Mouse (Mus musculus): ENCODE measurements at regions not wholly inside any gene's neighbourhood (a gene's known extent, or its start where the extent isn't known, plus 50 kb on each side); places are given as distances from the start of the nearest gene placed in this dataset.
"Not testable (repeated sequence)": the region's sequence is repeated elsewhere in the genome, so short reads cannot be mapped to it uniquely, and the experiment has no call there.

DNA sequence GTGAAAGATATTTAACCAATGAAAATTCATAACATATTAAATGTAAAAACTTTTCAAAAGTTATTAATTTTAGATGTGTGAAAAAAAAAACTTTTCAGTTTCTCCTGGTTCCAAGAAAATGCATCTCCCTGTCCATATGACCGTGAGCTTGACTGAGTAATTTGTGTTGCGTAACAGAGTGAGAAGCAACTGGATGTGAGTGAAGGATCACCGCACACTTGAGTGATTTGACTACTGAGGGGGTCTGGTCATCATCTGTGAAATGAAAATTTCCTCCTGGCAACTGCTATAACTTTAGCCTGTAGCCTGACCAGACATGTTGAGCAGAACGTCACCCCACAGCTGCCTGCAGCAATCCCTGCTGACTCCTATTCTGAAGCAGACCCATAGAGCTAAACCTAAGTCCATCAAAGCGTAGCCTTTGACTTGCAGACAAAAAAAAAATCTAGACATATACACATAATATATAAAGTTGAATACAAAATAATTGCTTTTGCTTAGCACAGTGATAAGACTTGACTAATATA is 461.2 kb downstream of the Brinp3 start:
- DNase-seq, result no peak

DNA sequence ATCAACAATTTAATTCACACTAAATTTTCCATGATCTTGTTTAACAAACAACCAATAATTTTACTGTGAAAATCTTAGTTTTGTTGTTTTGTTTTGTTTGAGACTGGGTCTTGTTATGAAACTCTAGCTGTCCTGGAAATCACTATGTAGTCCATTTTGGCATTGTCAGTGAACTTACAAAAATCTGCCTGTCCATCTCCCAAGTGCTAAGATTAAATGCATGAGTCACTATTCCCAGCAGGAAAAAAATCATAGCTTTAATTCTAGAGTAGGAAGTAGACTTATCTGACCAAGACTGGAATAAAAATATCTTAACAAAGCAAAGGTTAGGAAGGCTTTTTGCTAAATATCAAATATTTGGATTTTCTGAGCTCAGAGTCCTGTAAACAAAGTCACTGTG is 461.8 kb downstream of the Brinp3 start:
- DNase-seq, result no peak

DNA sequence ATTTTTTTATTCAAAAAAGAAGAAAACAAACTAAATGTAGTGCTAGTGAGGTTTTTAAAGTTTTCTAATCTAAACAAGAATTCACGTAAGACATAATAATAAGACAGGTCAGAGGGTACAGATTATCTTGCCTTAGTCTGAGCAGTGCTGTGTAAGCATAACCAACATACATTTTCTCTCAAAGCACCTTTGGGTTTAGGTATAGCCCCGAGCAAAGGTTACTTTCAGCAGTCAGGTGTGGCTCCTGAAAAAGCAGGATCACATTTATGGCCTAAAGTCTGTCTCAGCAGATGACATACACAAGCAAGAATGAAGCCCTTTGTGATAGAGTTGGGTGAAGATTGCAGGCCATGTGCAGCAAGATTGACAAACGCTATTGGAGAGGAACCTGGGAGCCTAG is 465.9 kb downstream of the Brinp3 start:
- no peak for DNase-seq

DNA sequence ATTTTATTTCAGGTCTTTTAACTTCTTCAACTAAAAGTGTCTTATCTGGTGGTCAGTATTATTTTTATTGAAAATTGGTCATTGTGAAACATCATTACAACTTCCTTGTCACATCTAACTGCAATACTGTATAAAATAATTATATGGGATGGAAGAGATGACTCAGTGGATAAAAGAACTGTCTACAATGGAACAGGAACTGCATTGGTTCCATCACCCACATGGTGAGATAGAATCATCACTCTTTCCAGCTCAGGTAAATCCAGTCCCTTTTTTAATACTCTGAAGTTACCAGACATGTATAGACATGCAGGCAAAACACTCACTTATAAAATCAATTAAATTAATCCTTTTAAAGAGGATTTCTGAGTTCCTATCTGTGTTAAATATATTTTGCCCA is 473.0 kb downstream of the Brinp3 start:
- DNase-seq, result no peak

DNA sequence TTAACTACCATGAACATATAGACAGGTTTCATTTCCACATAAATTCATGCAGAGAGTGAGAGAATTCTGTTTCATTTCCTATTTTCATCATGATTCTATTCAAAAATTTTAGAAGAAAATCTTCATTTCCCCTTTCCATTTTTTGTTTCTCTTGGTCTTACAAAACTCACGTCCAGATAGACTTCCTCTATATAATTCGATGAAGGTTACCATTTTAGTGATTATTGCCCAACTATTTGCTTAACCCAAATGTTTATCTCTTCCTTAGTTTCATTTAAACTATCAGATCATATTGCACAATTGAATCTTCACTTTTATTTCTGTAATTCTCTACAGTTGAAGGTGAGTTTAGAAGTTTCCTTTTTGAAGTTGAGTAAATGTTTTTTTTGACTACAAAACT is 473.4 kb downstream of the Brinp3 start:
- DNase-seq, result no peak

DNA sequence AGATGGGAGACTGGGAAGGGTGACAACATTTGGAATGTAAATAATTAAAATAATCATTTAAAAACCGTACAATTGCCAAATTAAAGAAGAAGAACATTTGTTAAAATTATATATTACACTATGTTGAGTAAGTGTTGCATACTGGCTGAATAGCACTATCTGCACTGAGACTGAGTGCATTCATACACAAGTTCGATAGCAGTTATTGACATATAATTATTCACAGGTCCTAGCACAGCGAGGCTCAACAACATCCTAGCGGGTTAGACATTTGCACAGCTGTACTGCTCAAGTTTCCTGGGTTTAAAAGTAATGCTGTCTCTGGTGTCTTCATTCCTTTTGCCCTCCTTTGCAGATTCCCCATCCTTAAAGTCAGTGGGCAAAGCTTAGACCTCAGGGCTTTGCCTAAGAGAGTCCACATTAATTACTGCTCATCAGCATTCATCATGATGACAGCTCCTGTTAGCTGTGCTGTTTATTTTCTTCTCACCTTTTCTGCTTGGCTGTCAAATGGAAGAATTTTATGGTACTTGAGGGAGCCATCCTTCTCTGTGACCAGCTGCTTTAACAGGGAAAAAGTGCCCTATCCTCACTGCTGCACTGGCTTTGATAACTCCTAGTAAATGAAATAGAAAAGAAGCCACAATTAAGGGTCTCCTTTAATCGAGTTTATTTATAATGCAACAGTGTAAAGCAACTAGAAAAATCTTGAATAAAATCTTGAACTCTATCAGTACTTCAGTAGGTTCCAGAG is 489.1 kb downstream of the Brinp3 start:
- DNase-seq, result no peak

DNA sequence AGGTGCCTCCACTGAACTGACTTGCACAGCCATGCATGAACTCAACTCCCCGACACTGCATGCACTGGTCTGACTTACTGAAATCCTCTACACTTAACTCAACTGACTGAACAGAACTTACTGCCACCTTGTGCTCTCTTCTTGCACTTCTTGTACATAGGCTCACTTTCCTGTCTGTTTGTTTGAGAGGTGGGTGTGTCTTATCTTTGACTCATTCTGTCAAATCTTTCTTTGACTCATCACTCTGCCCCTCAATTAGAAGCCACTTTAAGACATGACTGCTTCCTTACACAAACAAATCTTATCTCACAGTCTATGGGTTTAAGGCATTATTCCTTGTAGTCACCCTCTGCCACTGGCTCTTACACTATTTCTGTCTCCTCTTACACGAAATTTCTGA is 505.5 kb downstream of the Brinp3 start:
- no peak for DNase-seq

DNA sequence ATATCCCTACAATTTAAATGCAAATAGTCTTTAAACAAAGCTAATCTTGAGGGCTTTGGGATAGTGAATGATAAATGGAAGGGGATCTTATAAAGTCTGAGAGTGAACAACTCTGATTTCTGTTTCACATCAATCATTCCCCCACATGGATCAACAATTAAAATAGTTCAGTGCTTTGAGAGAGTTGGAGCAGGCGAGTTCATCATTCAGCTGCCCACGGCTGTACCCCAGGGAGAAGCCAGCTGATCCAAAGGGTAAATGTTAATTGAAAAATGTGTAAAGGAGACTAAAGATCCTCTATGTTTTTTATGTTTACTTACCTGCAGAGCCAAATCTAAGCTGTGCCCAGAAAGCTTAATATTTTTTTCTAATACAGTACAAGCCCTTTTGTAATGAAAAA is 553.2 kb downstream of the Brinp3 start:
- DNase-seq, result no peak

DNA sequence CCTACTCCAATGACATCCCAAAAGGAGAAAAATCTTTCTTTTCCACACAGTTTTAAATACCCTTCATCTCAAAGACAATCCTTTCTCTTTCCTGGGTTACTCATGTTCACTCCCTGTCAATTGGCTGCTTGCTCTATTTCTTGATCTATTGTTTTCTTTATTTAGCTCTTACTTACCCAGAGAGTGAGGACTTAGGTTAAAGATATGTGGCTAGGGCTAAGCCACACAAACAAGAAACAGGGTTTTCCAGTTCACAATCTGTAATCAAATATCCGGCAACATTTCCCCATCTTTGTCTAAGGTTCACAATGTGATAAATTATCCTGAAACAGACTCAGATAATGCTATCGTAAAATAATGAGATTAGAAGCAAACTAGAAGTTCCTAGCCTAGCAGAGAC is 563.9 kb downstream of the Brinp3 start:
- no peak for DNase-seq

DNA sequence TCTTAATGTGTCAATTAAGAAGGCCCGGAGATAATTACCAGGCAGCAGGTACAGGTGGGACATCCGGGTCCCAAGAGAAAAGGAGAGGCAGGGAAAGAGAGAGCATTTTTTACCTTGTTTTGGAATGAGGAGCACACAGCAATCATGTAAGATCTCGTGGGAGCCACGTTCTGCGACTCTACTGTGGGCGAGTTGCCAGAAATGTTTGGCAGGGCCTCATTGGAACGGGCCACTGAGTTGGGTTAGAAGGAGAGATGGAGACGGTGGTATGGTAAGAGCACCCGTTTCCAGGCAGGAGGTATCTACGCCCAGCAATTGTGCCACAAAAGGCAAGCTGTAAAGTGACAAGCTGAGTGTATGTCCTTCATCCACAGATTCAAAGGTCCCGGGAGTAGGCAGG is 579.6 kb downstream of the Brinp3 start:
- no peak for DNase-seq

DNA sequence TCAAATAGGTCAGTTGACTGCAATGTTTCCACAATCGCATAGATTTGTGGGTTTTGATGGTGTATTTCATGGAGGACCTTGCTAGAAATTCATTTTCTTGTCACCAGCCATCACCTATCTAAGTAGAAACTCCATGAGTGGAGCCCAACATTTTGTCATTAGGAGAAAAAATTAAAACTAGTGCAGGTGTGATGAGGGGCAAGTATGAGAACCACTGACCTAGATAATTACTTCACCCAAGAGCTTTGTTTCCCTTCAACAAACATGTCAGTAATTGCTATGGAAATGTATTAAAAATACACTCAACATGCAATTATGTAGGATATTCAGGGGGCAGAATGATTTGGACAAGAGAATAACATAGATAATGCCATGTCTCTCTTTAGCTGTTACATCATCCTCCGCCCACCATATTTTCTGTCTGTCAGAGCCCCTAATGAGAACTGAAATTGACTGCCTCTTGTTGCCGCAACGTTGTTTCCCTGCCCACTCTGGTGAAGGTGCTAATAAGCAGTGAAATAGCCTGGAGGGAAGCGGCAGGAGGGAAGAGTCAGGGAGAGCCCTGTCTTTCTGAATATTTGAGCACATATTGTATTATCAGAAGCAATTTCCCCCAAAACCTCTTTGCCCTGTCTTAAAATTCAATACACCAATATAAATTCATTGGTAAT is 589.7 kb downstream of the Brinp3 start:
- DNase-seq, result no peak

DNA sequence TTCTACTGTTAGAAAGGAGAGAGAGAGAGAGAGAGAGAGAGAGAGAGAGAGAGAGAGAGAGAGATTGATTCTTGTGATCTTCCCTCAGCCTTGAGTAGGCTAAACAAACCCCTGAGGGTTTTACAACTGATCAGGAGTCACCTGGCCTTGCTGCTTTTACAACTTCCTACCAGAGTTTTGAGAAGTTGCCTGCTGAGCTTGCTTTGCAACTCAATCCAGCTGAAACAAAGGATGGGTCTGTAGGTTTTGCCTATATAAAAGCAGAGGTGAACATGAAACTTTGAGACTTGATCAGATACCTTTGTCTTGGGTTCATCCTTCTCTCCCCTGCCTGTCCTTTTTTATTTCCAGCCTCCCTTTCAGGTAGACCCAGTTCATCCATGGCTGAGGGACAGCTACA is 631.0 kb downstream of the Brinp3 start:
- no peak for DNase-seq

DNA sequence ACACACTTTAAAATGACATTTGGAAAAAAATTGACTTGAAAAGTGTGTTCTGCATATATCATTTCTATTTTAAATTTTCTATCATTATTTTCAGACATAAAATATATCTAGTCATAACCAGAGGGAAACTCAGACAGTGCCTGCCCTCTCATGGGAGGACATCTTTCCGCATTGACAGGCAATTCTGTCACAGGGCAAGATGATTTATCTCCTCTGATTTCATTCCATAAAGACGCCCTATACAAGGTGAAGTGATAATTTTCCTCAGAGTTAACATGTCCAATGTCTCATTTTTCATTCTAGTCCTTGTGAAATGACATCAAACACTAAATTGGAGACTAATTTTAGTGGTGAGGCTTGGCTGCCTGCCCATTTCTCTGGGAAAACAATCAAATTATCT is 643.6 kb downstream of the Brinp3 start:
- no peak for DNase-seq

DNA sequence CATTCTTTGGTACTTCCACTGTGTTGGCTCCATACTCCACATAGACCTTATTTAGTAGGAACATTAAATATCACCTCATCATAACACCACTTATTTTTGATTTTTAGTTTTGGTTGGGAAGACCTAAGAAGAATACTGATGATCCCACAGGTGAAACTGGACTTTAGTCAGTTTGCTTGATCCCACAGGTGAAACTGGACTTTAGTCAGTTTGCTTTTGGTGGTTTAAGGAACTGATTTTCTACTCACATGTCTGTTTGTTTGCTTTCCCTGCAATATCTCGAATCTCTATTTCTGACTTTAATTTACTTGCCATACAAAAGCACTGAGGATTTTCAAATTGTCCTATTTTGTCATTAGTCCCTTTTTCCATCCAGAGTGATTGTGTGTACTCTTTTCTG is 680.8 kb downstream of the Brinp3 start:
- no peak for DNase-seq

DNA sequence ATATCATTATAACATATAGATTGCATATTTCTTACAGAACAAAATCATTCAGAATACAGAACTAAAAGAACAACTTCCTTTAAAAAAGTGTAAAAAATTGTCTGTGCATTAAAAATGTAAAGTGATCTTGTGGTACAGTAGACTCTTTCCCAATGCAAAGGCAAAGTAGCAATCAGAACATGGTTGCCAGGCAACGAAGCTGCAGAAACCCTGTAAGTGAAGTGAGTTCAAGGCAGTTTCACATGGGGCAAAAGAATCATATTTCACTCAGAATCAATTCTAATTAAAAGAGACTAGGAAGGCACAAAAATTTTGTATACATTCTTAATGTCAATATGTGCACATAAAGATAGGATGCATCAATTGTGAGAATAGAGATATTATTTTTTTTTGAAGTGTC is 692.2 kb downstream of the Brinp3 start:
- no peak for DNase-seq

DNA sequence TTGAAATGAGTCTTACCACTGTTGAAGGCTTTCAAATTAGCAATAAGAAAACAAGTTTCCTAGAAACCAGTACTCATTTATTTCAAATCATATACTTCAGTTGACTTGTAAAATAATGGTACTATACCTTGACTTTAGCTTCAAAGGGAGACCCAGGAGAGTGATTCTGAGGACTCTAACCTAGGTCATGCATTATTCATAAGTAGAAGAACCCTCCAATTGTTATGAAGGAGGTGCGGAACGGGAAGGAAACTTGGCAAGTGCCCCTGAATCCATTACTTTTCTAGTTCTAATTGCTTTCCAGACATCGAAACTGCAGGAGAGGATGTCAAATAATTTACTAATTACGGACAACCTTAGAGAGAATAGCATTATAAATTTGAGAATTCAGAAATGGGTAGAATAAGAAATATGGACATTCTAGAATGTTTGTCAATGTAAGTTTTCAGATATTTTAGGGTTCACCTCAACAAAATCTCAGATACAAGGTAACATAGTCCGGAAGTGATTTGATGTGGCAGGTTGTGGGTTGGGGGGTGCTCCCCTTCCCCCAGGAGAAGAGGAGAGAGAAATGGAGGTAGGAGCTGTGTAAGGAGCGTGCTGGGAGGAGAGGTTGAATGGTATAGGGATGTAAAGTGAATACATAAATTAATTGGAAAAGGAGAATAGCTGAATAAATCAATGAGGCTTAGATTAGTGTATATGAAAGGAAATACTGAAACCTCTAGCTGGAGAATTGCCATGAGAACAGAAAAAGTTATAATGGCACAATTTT is 692.9 kb downstream of the Brinp3 start:
- no peak for DNase-seq

DNA sequence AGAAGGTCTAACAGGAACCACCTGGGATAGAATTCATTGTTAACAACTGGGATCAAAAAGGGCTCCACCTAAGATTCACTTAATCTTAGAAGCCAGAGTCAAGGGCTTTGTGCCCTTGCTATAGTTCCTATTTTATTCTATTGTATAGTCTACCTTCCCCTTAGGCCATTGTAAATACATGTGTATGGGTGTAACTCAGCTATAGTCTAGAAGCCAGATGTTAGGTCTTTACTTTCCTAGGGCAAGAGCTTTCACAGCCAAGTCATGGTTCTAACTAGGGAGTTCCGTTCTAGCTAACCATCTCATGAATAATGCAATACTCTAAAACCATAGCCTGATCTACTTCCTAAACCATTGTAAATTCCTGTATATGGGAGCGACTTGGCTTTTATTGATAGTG is 705.4 kb downstream of the Brinp3 start:
- not testable (repeated sequence) for DNase-seq

DNA sequence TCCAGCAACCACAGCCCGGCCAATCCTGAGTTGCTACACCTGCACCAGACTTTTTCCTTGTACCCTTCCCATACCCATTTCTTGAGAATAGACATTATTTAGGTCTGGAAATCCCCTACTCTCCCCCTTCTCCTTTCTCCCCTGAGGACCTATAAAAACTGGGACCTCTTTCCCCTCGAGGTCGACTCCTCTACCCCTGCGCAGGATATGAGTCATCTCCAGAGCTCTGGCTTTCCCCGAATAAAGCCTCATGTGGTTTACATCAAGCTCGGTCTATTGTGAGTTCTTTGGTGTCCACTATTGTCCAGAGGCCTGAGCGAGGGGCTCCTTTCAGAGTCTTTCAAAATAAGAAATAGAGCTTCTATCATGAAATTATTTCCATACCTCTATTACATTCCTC is 720.3 kb downstream of the Brinp3 start:
- not testable (repeated sequence) for DNase-seq

DNA sequence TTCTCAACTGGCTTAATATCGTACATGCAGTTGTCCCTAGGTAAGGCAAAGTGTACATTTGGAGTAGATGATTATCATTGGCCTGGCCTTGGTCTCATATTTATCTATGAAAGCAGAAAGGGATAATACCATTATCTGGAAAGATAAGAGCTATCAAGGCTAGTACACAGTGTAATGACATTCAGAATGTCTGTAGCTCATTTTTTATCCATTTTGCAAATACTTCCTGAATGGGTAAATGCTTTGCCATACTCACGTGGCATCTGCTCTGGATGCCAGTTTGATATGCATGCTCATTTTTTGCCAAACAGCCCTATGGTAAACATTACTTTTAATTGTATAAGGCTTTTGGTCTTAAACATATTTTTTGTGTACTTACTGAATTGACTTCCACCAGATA is 723.4 kb downstream of the Brinp3 start:
- DNase-seq, result no peak

DNA sequence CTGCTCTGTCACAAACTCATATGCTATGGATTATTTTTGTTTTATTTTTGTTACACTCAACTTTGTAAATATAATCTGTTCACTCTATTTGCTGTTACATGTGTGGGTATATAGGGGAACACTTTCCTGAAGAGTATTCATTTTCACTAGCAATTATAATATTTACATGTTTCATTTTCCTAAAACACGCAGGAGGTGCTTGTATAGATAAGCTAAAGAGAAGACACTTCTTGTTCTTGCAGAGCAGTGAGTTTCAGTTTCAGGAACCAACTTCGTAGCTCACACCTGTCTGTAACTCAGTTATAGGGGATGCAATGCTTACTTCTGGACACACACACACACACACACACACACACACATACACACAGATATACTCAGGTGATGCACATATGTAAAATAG is 724.9 kb downstream of the Brinp3 start:
- DNase-seq, result no peak

DNA sequence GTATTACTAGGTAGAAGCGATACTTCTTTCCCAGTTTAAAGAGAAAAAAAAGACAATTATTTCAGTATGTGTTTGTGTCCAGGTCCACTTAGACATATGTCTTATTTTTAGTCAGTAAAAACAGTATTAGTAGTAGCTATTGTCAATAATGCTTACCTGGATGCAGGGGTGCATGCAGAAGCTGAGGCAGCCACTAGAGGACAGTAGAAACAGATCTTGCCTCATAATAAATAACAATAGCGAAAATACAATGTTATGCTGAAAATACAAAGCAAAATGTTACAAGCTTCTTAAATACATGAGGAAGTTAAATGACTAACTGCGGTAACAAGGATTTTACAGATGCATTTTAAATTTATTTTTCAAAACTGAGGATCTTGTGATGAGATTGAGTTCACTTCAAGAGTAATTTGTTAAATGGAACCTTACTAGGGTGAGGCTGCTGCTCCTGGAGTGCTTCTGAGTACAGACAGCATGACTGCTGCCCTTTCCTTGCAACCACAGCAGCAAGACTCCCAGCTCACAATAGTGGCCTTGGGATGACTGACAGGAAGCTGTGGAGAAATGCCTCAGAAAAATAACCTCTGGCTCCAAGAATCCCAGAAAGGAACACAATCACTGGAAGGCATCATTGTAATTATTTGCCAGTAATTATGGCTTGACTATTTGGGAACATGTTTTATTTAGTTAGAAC is 728.8 kb downstream of the Brinp3 start:
- no peak for DNase-seq

DNA sequence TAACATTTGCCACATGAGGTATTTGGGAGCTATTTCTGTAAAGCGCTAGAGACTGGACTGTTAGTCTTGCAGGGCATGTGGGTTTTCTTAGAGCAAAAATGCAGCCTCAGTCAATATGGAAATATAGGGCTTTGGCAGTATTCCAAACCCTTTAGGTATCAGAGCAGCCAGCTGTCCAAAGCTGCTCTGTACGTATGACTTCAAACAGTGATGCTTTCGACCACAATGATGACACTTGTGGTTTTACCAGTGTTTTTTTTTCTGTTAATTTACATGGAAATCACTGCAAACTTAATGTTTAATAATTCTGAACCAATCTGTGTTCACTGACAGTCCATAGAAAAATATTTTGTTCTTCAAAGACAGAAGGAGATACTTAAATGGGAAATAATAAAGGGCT is 743.0 kb downstream of the Brinp3 start:
- no peak for DNase-seq

DNA sequence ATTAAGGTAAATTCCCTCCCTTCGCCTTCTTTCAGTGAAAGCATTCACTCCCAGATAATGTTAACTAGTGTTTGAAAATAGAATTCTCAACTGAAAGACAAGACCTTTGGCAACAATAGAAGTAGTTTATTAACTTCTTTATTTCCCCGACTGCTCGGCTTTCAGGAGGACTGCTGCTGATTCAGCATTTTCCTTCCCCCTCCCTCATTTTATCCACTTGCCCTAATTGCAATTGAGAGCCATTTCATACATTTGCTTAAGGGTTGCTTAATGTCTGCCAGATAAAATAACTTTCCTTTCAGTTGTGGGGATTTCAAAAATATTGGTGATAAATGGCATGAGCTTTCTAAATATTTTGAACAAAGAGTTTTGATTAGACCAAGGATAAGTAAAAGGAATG is 744.5 kb downstream of the Brinp3 start:
- no peak for DNase-seq

Data from heart, adult 18-20 months (tissue).